Mouse (Mus musculus): Measurements from ENCODE around the gene Retreg1.

Gene Retreg1

DNA sequence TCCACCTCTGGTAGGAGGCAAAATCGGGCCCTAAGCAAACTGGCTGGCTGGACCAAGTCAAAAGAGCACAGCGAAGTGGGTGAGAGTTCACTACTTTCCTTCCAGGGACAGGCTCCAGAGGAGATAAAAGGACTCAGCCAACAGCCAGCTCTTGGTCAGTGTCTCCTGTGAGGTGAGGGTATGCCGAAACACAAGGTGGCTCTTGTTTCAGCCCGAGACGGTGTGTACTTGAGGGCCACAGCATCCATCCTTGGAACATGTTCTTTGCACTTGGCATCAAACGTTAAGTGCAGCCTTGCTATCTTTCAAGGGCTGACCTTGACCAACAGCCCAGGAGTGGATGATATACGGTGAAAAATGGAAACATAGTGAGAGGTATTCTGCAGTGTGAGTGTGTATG is 75.7 kb downstream of the Retreg1 start:
- no peak for DNase-seq (ENCODE audit: low read depth)

DNA sequence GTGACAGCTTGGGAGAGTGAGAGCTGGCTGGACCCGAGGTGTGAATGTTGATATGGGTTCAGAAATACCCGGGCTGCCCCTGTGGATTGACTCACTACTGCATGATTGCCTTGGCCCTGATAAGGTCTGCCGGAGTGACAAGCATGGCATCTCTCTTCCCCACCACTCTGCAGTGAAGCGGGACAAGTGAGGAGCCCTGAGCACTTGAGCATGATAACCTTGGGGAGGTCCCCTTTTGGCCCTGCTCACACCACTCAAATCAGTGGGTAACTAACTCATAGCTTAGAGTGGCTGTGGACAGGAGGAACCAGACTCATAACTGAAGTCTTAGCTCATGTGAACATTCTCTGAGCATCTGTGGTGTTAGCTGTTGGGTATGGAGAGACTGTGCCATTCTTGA is 77.0 kb downstream of the Retreg1 start:
- no peak for DNase-seq (ENCODE audit: low read depth)

DNA sequence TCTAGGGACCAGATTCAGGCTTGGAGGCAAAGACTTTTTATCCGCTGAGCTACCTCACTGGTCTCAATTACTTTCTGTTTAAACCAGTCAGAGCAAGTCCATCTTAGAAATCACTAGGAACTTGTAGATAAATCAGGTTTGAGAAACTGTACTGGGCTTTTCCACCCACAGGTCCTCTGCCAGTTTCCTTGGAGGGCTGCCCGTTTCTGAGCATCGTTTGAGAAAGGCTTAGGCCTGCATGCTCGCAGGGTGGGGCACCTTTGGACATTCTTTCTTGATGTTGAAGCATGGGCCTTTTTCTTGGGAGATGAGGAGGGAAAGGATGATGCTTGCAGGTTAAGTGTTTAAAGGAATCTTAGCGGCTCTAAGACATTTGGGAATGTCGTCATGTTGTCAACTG is 77.9 kb downstream of the Retreg1 start:
- DNase-seq (ENCODE audit: low read depth), result peak; percentile 52

DNA sequence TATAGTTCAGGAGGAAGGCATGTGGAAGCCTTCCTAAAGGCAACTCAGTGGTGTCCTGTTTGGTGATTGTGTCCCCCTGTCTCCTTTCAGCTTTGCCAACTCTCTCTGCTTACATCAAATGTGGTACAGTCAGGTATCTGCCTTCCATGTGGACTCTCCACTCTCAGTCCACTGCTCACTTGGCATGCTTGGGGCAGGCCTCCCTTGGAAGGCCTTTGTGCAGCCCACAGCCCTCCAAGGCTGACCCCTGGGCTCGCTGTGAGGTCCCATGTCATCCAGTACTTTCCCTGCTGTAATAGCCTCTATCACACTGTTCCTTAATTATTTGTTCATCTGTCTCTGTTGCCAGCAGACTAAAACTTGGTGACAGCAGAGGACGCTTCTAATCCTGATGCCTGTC is 79.0 kb downstream of the Retreg1 start:
- DNase-seq (ENCODE audit: low read depth), result no peak

DNA sequence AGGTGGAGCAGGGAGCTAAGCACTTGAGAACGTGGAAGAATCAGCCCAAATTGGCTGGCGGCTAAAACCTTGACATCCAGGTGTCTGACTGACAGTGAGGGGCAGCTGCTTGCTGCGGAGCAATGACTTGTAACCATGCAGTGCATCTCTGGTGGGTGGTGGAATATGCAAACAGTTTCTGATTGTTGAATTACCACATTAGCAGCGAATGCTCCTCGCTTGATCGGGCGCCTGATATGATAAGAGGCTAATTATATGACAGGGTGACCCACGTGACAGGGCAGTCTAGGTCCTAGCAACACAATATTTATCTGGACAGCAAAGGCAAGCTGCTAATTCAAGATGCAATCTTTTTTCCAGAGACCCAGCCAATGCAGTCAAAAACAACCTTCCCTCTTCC is 80.9 kb downstream of the Retreg1 start:
- no peak for DNase-seq (ENCODE audit: low read depth)

DNA sequence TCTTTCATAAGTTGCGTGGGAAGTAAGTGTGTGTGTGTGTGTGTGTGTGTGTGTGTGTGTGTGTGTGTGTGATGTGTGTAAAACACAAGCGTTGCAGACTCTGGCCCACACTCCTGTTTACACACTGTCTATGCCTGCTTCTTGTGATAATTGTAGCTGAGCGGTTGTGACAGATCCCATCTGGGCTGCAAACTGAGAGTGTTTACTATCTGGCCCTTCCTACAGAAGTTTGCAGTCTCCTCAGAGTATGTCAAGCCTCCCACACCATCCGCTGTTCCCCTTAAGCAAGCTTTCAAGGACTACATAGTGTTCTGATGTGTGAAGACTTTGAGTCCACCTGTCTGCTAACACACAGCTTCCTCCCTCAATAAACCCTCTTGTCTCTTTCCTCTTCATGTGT is 83.2 kb downstream of the Retreg1 start:
- DNase-seq (ENCODE audit: low read depth), result no peak

DNA sequence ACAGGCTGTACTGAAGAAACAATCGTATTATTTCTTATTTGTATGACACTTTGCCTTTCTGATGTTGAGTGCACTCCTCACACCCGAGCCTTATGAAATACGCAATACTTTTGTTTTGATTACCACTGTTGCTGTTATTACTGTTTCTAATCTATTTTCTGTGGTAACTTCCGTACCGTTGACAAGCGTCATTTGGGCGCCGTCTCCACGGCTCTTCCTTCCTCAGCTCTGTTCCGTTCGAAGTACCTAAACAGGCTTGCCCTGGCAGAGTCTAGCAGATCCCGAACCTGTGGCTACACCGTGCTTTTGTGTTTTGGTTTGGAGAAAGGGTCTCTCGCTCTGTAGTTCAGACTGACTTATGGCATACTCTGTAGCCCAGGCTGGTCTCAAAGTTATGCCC is 84.1 kb downstream of the Retreg1 start:
- DNase-seq (ENCODE audit: low read depth), result no peak

DNA sequence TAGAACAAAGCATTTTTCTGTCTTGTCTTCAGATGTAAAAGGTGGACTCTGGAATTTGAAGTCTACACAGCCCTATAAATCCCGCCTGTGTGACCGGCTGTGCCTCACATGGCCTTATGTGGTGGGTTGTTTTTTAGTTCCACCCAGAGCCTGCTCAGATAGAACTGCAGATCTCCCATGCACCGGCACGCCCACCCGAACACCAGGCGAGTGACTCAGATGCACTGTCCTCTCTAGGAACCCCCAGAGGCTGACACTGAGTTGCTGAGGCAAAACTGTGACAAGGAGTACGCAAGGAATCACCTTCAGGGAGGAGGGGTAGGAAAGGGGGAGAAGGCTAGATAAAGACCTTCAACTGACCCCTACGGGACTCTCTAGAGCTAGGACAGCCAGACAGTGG is 85.0 kb downstream of the Retreg1 start:
- DNase-seq (ENCODE audit: low read depth), result peak; percentile 18

DNA sequence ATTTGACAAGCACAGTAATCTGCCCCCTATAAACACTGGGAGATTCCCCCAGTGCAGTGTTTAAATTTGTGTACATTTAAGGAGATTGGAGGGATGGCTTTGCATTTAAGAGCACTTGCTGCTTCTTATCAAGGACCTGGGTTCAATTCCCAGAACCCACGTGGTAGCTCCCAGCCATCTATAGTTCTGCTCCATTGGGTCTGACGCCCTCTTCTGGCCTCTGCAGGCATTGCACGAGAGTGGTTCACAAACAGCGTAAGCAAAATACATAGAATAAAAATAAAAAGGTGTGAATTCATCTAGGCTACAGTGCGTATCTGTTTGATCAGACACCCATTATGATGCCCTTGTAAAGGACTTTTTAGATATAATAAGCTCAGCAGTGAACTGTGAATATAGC is 85.9 kb downstream of the Retreg1 start:
- DNase-seq (ENCODE audit: low read depth), result no peak

DNA sequence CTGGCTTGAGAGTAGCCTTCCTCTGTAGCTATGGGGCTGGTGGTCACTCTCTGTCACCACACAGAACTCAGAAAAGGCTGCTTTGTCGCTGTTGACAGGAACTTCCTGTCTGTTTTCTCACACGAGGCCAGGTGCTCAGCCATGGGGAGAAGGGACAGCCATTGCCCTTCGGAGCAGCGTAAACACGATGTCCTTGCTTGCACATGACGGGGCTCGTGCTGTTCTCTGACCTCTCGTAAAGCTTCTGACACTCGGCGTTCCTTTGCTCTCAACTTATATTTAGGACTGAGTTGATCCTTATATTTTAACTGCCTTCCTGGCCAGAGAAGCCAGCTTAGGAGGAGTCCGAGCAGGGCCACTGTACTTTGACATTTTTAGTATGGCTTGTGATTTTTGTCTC is 86.5 kb downstream of the Retreg1 start:
- DNase-seq (ENCODE audit: low read depth), result no peak

DNA sequence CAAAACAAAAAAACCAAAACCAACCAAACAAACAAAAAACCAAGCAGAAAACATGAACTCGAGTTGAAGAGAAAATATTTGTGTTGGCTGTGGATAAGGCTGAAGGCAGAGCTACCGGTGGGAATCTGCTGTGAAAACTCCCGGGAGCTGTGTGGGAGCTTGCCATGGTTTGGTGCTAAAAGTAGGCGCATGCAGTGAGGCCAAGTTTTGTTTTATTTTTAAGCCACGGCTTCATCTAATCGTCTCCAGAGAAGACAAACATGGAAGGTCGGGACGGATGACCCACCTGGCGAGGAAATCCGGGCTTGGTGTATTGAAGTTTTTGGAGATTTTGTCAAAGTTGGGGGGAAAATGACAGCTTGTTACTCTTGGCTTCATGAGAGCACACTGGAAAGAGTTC is 87.0 kb downstream of the Retreg1 start:
- DNase-seq (ENCODE audit: low read depth), result peak; percentile 76

DNA sequence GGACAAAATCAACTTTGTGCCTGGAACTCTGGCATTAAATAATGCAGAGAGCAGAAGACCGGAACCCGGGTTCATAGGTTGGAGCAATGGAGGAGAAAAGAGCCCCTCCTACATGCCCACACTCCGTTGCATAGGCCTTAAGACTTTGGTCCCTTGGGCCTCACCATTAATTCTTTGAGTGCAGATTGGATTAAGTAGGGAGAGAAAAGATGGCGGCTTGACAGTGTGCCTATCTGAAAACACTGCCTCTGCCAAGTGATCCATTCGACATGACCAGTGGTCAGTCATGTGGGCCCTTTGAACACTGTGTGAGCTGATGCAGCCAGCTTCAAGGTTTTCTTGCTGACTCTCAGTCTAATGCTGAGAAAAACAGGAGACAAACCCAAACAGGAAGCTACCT is 87.7 kb downstream of the Retreg1 start:
- peak; percentile 15 for DNase-seq (ENCODE audit: low read depth)

DNA sequence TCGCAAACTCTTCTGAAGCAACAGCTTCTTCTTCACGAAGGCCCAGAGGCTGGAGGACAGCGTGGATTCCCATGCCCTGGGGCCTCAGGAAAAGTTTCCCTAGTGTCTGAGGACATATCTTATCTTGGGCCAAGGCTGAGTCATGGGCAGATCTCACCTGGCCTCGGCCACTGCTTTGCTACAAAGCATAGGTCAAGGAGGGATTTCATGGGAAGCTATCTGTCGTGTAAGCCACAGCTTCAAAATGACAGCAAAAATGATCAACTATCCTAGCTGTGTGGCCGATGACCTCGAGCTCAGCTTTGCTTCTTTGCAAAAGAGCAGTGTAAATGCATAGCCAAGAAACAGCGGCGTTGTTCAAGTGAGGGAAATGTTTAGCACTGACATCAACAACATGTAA is 89.5 kb downstream of the Retreg1 start:
- DNase-seq (ENCODE audit: low read depth), result no peak

DNA sequence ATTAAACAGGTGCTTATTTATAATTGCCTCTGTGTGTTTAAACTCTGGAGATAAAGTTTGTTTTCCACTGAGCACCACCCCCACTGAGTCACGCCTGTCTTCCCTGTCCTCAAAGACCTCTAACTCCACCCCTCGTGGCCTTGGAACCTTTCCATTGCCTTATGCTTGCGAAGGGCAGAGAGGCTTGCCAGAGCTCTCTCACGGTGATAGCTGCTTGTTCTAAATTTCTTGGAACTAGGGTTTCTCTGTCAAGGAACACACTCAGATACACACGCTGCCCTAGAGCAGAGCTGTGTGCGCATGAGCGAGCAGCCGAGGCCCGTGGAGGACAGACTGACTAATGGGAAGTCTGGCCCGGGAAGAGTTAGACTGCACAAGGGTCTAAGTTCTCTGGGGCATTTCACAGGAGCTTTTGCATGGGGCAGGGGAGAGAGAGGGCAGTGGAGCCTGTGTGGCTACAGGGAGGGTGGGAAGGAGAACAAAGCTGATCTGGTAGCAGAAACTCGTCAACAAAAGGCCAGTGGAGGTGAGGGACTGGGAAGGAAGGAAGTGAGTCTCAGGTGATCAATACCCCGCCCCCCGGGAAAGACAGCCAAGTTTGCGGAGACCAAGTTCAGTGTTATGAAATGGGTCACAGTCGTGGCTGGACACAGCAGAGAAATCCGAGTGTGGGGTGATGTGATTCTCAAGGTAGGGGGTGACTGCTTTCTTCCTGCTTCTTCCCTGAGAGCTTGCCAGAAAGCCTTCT is 90.1 kb downstream of the Retreg1 start:
- peak; percentile 78 for DNase-seq (ENCODE audit: low read depth)

DNA sequence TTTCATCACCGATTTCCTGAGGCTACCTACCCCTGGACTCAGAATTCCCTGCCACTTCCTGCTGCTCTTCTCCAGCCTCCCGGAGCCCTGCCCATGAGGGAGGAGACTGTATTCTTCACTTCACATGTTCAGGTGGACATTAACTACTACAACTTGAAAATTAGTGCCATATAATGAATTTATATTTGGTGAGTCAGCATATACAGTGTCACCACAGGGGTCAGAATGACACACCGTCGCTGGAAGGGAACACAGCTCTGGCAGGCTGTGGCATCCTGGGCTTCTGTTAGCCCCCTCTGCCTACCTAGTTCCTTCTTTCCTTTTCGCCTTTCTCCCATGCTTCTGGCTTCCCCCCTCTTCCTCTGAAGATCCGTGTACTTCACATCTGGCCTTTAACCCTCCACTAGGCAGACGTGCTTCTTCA is 90.7 kb downstream of the Retreg1 start:
- no peak for DNase-seq (ENCODE audit: low read depth)

DNA sequence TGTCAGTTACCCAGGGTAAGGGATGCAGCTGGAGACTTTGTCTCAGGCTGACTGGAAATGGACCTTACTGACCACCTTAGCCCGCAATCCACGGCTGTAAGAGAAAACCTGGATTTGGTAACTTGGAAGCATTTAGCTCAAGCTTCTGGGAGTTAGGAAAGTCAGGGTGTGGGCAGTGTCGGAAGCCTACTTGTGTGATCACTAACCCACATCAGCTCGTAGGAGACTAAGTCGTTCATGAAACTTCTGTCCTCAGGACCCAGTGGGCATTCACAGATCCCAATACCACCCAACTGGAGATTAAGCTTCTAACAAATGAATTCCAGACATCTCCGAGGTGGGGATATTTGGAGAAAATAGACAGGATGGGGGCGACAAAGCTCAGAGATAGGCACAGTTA is 91.4 kb downstream of the Retreg1 start:
- no peak for DNase-seq (ENCODE audit: low read depth)

DNA sequence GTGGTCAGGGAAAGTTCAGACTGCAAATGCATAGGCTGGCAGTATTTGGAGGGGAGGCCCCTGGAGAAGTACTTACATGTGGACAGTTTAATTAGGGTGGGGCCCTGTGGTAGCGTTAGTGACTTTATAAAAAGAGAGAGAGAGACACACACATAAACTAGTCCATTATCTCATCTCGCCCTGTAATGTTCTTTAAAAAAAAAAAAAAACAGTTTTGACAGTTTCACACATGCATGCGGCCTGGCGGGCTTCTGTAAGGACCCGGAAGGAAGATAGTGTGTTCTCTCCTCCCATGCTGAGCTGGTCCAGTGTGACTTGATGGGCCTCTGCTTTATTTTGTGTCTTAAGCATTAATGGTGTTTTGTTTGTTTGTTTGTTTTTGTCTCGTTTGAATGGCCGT is 95.5 kb downstream of the Retreg1 start:
- no peak for DNase-seq (ENCODE audit: low read depth)

DNA sequence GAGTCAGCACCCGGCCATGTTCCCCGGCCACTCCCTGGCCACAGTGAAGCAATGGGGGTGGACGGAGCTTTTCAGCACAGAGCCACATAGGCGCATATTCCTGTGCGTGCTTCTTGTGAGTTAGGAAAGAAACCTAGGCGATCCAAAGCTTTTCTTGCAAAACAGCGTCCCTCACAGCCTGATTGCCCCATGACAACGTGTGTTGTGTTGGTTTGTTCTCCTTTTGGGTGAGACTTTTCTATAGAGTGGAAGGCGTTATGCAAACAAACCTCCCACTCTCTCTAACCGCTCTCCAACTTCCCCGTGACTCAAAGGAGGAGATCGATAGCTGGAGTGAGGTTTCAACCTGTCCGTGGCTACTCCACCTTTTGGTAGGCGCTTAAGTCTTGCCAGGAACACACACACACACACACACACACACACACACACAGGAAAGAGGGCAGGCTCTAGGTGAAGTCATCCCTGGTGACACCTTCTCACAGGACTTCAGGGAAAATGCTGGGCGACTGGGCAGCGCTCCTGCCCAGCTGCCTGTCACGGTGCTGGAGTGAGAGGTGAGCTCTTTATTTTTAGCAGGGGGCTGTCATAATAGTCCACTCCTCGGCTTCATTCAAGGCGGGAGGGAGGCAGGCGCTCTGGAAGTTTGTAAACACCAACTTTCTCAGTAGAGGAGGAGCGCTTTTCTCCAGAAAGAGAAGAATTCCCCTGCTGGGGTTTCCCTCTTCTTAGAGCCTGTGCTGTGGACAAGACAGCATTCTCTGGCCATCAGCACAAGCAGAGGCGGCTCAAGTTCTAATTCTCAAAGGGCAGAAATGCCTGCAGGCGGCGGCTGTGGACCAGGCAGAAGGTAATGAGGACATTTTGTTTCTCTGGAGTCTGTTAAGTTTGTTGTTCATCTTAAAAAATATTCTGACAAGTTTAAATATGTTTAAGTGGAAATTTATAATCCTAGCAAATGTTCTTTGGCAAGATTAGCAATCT is 97.7 kb downstream of the Retreg1 start:
- peak; percentile 40 for DNase-seq (ENCODE audit: low read depth)

DNA sequence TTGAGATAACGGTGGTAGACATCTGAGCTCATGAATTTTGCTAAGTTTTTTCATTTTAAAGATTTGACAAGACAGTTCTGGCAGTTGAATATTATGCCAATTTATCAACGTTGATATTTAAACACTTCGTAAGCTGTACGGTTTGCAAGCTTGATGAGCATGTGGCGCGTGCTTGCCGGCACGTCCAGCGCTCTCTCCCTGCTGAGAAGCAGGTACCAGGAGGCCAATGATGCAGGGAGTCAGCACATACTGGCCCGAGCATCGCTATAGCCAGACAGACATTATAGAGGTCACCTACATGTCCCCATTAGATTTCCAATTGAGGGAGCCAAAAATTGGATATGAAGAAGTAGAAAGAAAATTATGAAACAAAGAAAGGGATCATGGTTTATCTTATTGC is 98.5 kb downstream of the Retreg1 start:
- no peak for DNase-seq (ENCODE audit: low read depth)

DNA sequence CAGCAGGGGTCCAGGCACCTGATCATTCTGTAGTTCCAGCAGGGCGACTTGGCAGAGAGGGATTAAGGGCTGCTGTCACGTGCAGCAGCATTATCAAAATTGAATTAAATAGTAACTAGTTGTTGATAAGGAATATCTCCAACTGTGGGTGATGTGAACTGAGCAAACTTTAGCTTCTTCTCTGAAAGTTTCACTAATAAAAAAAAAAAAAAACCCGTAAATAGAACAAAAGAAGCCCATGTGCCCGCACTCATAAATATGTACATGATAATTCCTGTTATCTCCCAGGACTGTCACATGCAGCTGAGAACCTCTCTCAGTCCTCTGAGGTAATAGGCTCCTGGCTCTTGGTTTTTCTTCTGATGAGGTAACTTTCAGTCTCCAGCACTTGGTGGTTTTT is 99.4 kb downstream of the Retreg1 start:
- DNase-seq (ENCODE audit: low read depth), result no peak

DNA sequence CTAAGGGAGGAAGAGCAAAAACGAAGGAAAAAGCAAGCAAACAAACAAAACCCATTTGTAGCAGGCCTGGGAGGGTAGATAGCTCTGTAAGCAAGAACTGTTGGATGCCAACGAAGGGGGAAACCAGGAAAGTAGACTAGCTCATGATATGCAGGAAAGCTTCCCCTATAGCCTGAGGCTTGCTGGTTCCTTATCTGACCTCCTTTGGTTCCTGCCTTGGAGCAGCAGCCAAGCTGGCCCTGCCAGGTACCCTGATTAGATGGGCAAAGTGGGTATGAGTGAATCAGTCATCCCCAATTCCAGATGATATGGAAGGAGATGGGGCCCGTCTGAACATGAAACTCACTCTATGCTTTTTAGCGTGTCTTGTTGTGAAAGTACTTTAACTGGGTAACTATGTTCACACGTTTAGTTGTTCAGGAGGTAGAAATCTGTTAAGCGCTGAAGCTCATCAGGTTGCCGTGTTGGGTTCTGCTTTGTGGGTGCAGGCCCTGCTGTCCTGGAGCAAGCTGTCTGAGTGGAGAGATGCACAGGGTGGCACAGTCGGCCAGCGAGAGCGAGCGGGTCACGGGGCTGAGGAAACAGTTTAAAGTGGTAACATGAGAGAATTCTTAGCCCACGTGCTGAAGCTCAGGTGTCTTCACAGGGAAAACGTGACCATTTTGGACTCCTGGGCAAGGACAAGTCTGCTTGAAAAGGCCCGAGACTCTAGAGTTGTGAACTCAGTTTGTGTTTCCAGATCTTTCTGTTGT is 100.6 kb downstream of the Retreg1 start:
- no peak for DNase-seq (ENCODE audit: low read depth)

DNA sequence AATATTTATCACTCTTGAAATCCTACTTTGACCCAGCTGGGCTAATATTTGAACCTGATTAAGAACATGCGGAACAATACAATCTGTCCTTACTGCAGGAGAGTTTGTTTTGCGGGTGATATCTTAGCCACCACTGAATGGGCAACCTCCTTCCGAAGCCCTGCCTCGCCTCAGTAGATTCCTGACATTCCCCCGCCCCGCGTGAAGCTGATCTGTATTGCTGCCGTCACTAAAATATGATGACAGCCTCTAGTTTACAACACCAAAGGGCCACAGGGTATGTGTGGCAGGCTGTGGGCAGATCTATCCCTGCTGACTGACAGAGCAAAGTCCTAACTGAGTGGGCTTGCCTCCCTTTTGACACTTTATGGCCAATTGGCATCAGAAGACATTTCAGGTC is 102.2 kb downstream of the Retreg1 start:
- DNase-seq (ENCODE audit: low read depth), result no peak

DNA sequence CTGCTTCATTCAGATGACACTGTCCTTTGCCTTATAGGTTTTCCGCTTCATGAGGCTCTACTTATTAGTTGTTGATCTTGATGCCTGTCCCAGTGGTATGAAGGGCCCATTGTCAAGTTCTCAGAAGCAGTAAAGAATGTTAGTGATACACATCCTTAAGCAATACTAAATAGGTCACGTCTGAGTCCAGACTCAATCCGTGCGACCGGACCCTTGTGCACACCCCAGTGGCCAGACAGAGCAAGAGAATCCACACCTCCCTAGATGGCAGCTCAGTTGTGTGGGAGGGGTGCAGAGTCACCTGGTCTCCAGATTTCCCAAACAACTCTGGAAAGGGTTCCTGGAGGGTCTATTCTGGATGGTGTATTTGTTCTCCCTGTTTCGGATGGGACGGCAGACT is 103.5 kb downstream of the Retreg1 start:
- DNase-seq (ENCODE audit: low read depth), result no peak
